Mouse (Mus musculus) bone marrow macrophage, adult 2 months (primary cell): Measurements from ENCODE around the gene Epb41l1.
"Not testable (repeated sequence)": the region's sequence is repeated elsewhere in the genome, so short reads cannot be mapped to it uniquely, and the experiment has no call there.

Experiments used
- CTCF ChIP-seq: IDR thresholded peaks from 2 replicates; pipeline ENCODE4 v1.5.1; 2012; ENCODE audit warnings: low read depth, mild to moderate bottlenecking, low read length, moderate library complexity
- POLR2A ChIP-seq: IDR thresholded peaks from 2 replicates; pipeline ENCODE4 v1.6.1; 2012; ENCODE audit warnings: mild to moderate bottlenecking, low read depth, low read length, borderline replicate concordance

- not testable (repeated sequence) for TF ChIP-seq CTCF, POLR2A
These were observed 96.0 kb downstream of the Epb41l1 start for GRCm38 (mm10) chr2:156516678-156517077.
